Mouse (Mus musculus) left cerebral cortex, adult 11 months (tissue): Measurements from ENCODE around the gene Gm20388.
"Not testable (repeated sequence)": the region's sequence is repeated elsewhere in the genome, so short reads cannot be mapped to it uniquely, and the experiment has no call there.

ENCODE experiments used
- DNase-seq: peaks from one replicate; pipeline ENCODE4 v3.0.0; 2022; ENCODE audit warnings: low spot score

The Gm20388 gene

DNA sequence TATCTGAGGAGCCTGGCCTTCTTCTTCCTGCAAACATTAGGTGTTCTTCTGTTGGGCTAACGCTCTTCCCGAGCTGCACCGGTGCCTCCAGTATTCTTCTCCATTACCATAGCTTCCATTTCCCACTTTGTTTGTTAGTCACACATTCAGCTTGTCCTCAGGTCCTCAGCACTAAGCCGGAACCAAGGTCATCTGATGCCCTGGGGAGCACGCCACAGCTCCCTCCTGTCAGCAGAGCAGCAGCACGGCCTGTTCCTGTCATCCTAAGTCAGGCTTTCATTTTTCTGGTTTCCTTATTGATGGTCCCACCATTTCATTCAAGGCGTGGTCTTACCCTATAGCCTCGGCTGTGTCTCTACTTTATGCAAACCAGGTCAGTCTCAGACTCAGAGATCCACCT lies 3477.2 kb downstream of the Gm20388 start:
- DNase-seq, result no peak

DNA sequence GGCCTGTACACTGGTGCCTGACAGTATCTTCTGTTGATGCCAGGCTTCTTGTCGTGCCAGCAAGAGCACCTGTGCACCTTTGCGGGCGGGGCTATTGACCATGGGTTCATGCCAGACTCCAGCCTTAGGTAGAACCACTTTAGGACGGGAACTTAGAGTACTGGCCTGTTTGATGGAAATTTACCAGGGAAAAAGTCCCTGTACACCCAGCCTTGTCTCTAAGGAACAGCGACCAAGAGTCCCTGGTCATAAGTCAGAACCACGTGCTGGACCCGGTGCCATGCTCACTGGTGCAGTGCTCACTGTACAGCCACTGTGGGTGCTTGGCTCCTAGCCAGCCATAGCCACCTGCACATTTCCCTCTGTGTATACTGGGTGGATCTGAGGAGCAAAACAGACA lies 3478.4 kb downstream of the Gm20388 start:
- no peak for DNase-seq

- DNase-seq, result no peak
Measured at GRCm38 (mm10) chr8:123398308-123398707, 3487.7 kb downstream of the Gm20388 start.

GRCm38 (mm10) chr8:123401936-123402335 lies 3491.3 kb downstream of the Gm20388 start:
- no peak for DNase-seq

GRCm38 (mm10) chr8:123402730-123403326 lies 3492.2 kb downstream of the Gm20388 start:
- DNase-seq, result no peak

- DNase-seq, result no peak
Measured at GRCm38 (mm10) chr8:123404521-123404920, 3493.9 kb downstream of the Gm20388 start.

GRCm38 (mm10) chr8:123406786-123407185 lies 3496.1 kb downstream of the Gm20388 start, which contains the start of gene Mc1r:
Gene Mc1r (plus strand): TSS chr8:123407107.
- DNase-seq, result no peak

GRCm38 (mm10) chr8:123407612-123408011 lies 3497.0 kb downstream of the Gm20388 start:
- no peak for DNase-seq

- no peak for DNase-seq
Measured at GRCm38 (mm10) chr8:123408586-123409544, 3498.2 kb downstream of the Gm20388 start.

DNA sequence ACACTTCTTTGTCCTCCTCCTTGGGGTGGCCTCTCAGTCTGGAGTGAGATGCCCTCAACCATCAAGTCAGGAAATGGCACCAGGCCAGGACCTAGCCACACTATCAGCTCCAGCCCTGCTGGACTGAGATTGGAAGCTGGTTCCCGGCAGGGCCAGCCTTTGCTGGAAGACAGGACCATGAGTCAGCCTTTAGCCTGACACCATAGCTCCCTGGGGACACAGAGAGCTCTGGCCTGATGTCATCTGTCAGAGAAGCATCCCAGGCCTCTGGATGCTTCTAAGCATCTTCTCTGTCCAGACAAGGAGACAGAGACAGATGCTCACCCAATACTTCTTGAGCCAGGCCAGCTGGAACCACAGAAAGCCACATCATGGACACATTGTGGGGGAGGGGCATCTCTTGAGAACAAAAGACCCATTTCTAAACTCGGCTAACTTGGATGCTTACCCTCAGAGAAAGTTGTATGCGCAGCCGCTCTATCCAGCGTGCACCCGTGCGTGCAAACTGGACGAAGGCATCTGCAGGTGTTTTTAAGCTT lies 3499.5 kb downstream of the Gm20388 start:
- DNase-seq, result no peak

DNA sequence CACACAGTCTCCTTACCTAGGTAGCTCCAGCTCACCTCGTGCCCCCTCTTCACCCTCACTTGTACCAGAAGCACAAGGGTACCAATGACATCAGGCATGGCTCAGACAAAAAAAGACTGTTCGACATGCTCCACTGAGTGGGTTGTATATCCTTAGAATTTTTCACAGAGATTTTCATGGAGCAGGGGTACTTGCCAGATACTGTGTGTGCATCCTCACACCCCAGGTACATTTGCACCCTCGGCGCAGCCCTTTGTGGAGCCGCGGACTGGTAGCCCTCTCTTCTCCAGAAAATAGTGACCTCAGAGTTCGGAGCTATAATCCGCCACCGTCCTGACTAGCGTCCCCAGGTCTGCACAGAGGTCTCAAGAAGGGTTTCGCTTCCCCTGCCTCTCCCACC lies 3500.1 kb downstream of the Gm20388 start:
- DNase-seq, result no peak

DNA sequence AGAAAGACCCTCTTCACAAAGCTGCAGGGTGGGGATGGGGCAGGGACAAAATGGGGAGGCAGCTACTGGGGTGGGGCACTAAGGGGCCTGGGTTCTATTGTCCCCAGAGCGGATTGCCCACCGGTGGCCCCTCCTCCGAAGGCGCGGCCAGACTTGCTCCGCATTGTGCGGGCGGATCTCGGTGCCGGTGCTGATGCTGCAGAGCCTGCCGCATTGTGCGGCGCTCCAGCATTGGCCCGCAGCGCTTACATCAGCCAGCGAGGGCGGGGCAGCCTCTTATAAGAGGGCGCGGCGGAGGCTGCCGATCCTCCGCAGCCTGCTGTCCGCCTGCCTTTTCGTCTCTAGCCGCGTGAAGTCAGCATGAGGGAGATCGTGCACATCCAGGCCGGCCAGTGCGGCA lies 3500.6 kb downstream of the Gm20388 start, which contains the start of gene Tubb3:
Gene Tubb3 (plus strand): TSS at position 179 of the 400 bp plus-strand sequence.
- DNase-seq, result peak; percentile 87

DNA sequence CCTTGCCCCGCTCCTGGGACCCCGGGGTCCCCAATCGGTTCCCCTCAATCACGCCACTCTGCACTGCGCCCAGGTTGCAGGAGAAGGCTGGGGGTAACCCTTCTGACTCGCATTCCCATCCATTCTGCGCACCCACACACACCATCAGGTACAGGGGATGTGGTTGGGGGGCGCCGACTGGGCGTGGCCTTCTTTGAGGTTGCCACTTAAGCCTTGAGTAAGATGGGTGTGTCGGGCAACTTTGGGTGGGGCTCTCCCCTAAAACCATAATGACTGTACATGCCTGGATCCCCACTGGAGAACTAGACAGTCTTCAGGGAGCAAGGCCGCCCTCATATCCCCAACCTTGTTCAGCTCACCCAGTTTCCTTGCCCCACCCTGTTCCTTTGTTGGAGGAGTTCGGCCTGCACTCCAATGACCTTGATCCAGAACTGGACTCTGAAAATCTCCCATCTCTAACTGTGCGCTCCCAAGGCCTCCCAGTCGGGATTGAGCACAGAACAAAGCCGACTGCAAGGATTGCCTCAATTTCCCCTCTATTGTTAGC lies 3501.2 kb downstream of the Gm20388 start:
- DNase-seq, result no peak

DNA sequence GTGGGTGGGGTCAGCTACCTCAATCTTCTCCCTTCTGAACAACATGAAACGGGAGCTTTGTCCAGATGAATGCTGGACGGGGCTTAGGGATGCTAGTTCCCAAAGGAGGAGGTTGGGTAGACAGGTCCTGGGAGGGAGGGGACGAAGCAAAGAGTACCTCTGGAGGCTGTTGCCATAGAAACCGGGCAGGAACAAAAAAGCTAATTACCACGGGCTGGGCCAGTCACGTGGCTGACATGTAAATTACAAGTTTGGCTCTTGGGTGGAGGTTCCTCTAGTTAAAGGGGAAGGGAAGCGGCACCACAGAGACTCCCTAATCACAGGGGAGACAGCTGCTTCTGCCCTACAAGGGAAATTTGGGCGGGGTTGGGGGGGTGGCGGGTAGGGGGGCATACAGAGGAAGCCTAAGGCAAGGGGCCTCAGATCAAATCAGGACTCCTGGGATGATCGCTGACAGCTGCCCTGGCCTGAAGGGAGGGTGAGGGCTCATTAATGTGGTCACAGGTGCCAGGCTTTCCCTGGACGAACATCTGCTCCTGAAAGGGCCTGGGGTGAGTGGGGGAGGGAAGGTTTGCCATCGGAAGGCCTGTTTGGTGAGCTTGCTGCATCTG lies 3502.0 kb downstream of the Gm20388 start:
- DNase-seq, result peak; percentile 88

GRCm38 (mm10) chr8:123414255-123414654 lies 3503.6 kb downstream of the Gm20388 start:
- no peak for DNase-seq

DNA sequence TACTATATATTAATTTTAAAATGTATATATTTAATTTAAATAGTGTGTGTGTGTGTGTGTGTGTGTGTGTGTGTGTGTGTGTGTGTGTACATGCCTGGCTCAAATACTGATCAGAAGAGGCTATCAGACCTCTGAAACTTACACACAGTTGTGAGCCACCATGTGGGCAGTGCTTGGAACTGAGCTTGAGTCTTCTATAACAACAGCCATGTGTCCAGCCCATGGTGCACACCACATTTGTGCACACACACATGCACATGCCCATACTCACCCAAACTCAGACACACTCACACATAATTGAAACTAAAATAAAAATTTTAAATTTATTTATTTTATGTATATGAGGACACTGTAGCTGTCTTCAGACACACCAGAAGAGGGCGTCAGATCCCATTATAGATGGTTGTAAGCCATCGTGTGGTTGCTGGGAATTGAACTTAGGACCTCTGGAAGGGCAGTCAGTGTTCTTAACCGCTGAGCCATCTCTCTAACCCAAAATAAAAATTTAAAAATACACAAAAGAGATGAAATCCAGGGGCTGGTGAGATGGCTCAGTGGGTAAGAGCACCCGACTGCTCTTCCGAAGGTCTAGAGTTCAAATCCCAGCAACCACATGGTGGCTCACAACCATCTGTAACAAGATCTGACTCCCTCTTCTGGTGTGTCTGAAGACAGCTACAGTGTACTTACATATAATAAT lies 3504.5 kb downstream of the Gm20388 start:
- not testable (repeated sequence) for DNase-seq

DNA sequence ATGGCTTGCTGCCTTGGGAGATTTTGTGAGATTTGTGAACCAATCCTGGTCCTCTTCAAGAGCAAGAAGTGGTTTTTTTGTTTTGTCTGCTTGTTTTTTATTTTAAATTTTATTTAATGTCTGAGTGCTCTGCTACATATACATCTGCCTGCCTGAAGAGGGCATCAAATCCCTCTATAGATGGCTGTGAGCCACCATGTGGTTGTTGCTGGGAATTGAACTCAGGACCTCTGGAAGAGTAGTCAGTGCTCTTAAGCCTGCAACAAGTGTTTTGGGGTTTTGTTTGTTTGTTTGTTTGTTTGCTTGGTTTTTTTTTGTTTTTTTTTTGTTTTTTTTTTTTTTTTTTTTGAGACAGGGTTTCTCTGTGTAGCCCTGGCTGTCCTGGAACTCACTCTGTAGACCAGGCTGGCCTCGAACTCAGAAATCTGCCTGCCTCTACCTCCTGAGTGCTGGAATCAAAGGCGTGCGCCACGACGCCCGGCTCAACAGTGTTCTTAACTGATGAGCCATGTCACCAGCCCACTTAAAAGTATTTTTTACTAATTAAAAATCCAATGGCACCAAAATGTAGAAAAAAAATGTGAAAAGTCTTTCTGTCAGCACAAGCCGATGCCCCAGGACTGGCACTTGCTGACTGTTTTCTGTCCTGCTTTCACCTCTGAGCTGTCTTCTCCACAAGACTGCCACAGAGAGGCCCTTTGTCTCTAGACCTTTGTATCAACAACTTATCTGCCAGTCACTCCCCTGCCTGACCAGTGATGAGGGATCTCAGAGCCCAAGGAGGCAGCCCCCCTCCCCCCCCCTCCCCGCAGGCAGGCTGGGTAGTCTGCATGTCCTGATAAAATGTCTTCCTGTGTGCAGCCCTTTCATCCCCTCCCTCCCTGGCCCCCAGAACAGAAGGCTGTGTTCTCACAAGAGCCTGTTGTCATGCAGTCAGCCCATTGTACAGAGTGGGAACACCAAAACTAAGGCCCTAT lies 3505.6 kb downstream of the Gm20388 start:
- no peak for DNase-seq

- no peak for DNase-seq
Measured at GRCm38 (mm10) chr8:123416944-123417555, 3506.4 kb downstream of the Gm20388 start.

- DNase-seq, result no peak
Measured at GRCm38 (mm10) chr8:123419711-123420110, 3509.1 kb downstream of the Gm20388 start.
